Mouse (Mus musculus) mature B cell (primary cell): ENCODE results near the gene Hcrtr2.

Experiments used
- in situ Hi-C: fragments of 300-500 bp; cut with MboI; formaldehyde crosslinking; loops from 2 replicates; pipeline ENCODE4 v1.14.3; 2019

Hcrtr2 gene

DNA sequence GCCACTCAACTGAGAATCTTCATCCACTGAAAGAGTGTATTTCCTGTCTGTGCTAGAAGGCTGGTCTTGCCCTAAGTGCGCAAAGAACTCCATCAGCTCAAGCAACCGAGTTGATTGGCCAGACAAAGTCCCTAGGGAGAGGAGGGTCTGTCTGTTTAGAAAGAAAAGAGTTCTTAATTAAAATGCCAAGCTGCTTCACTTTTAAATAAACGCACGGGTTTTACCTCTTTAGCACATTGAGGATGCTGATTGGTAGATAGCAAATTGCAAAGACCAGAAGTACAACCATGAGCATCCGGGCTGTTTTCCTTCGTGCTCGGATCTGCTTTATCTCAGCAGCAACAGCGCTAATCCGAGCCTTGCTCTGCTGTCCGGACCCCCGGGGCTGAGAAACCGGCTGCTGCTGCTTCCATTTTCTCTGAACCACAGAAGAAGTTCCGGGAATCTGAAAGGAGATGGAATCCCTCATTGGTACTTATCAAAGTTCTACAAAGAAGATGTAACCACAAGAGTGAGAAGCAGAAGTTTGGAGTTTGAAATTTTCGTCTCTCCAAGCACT is 87.6 kb downstream of the Hcrtr2 start:
- in situ Hi-C loops = no loop called here

DNA sequence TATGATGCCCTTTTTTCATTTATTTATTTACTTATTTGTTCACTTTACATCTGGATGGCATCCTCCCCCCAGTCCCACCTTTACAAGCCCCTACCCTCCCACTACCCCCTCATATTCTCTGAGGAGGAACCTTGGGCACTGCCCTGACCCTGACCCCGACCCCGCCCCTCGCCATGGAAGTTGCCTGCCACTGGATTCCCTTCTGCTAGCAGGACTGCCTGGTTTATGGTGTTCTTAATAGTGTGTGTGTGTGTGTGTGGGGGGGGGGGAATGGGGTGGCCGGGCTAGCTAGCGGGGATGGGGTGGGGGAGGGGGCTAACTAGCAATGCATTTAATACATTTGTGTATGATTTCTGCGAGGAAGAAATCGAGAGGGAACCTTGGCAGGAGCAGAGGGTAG is 88.8 kb downstream of the Hcrtr2 start:
- in situ Hi-C loops = no loop called here

DNA sequence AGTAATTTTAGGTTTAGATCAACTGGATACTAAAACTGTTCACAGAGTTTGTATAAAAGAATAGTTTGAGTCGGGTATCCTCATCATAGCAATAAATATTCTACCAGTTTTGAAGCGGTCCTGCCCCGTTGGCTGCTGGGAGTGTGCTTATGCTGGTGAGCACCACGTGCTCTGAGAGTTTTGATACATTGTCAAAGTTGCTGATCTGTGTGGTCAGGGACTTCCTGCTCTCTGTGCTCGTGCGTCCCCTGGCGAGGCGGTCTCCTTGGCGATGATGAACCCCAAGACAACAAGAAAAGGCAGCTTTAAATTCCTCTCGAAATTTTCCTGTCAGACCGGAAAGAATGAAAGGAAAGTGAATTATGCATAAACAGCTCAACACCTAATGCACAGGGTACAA is 93.3 kb downstream of the Hcrtr2 start:
- in situ Hi-C loops = no loop called here

DNA sequence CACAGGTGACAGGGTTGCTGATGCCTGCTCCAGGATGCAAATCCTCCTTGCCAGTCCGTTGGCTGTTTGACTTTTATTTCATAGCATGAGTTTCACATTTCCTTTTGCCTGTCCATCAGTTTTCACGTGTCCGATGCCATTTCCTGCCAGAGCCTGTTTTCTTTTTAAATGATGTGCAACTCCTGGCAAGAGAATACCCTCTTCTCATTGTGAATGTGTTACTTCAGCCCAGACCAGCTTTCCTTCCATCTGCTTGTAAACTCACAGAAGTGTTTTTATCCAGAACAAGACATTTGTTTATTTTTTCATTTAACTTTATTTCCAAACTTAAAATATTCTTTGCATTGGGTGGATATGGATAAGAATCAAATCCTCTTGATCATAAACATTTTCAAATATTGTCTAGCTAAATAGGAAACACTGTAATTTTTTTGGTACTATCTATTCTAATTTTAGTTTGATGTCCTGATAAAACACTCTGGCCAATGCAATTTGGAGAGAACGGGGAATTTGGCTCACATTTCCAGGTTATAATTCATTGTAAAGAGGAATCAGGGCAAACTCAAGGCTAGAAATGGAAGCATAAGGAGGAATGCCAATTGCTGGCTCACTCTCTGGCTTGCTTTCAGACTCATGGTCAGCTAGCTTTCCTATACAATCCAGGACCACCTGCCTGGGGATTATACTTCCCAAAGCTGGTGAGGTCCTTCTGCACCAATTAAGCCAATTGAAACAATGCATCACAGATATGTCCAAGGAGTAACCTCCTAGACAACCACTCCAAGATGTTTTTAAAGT is 106.3 kb downstream of the Hcrtr2 start:
- in situ Hi-C loops = no loop called here

DNA sequence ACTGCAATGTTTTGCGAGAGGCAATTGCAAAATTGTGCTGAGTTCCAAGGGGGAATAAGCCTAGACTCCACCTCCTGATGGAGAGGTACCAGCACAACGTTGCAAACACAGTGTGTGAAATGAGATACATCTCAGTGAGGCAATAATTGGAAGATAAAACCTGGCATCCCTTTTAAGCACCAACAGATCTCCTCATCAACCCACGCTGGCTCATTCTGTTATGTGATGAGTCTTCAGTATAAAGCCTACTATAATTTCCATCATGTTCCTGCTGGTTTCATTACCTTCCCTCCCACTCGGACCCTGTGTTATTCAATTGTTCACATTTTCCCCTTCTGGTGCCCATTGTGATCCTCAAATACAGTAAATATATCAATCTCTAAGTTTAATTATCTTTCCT is 109.0 kb downstream of the Hcrtr2 start:
- in situ Hi-C loops = no loop called here

DNA sequence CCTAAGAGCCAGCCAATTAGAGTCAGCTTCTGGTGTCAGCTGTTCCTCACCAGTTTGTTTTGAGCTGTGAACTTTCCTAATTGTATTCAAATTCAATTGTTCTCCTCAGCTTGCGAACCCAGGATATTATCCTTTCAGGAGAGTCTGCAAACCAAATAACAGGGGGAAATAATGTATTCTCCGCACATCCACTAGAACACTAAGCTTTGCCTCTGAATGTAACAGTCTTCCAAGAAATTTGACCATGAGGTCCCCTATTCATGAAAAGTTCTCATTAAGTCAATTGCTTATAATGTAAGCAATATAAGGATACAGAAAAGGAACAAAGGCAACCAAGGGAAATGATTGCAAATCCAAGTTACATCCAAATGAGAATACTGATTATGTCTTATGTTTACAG is 110.1 kb downstream of the Hcrtr2 start, which contains the start of gene Gfral:
Gene Gfral, minus strand, starts transcription at position 101 of the 400 bp plus-strand sequence.
- in situ Hi-C loops = no loop called here

DNA sequence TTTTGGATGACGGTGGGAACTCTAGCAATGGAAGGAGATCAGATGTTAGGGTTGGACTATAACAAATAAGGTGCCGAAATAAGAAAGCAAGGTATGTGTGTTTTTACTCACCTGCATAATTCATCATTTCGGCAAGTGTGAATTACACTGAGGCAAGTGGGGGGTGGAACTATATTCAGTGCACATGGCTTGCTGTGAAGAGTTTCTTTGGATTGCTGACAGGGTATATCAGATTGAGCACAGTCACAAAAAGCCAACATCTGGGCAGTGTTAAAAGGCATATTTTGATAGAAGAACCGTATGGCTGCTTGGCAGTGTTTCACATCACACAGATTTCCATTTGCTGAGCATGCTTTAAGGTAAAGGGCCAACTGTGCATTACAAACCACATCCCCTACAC is 126.7 kb downstream of the Hcrtr2 start:
- in situ Hi-C loops = no loop called here

DNA sequence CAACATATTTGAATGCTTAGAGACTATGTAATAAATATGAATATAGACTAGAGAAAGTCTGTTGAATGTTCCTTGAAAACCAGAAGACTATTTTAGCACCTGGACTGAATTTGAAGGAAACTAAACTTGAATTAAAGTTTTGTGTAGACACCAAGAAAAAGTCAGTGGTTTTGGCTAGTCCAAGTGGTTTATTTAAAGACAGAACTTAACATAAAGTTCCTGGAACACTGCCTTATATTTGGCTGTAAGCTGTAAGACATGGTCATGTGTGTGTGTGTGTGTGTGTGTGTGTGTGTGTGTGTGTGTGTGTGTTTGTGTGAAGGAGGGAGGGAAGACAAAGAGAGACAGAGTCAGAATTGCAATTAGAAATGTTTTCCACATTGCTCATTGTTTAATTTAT is 144.4 kb downstream of the Hcrtr2 start:
- in situ Hi-C loops = no loop called here
